ENCODE assay signal across 9 mouse cellular contexts in genomic region chr11:77442186-77443170, GRCm38 (mm10). TPM values are rescaled to one million over a fixed set of nuclear protein-coding genes. Genes with fewer than 3 reads are reported as not detected.
DNase-seq lines count a peak whose midpoint lies in the region; ATAC-seq and TF ChIP-seq lines count a peak whose summit lies in the region.
"Had no signal": no experiment of that assay in that cellular context is flagged by ENCODE, and none has a peak within 500 bp of the region (broad histone marks: within the 10 kb centered on the region; RNA-seq: fewer than 3 reads in every experiment).

No protein-coding gene starts in this region.

- no peak for ATAC-seq in heart, embryonic 16.5 days (replicated peaks; ENCODE audit: extremely low read depth, insufficient read depth, low FRiP score)
- ATAC-seq in lung, postnatal 0 days: peak; percentile 73

- no peak overlapping the region for H3K4me2 ChIP-seq in heart, embryonic 16.5 days (ENCODE audit: low read depth, low read length)
- 0 out of 2 replicates have a peak overlapping the region, but pooled peaks have one; percentile 6 for H3K4me2 ChIP-seq in lung, postnatal 0 days (replicated peaks; ENCODE audit: low read depth, low read length)

- H3K27ac ChIP-seq in bone marrow macrophage, adult 2 months (ENCODE audit: insufficient read depth, low read depth, low read length): peak overlapping the region; percentile 97
- H3K27ac ChIP-seq in heart, embryonic 16.5 days (ENCODE audit: low read length): peak overlapping the region; percentile 65
- H3K27ac ChIP-seq in lung, postnatal 0 days (ENCODE audit: low read length): peak overlapping the region; percentile 90
- H3K27ac ChIP-seq: liver, embryonic 14.5 days had no signal

- H3K9me3 ChIP-seq in heart, embryonic 16.5 days (replicated peaks; ENCODE audit: control insufficient read depth, low read length): no peaks in the 10 kb centered on the region
- no peaks in the 10 kb centered on the region for H3K9me3 ChIP-seq in lung, postnatal 0 days (ENCODE audit: low read length)

- peaks cover 57% of the 10 kb centered on the region for H3K4me1 ChIP-seq in bone marrow macrophage, adult 2 months (ENCODE audit: control insufficient read depth, insufficient read depth, low read length)
- H3K4me1 ChIP-seq in heart, embryonic 16.5 days (ENCODE audit: control insufficient read depth, insufficient read depth, low read length): peaks cover 44% of the 10 kb centered on the region
- peaks cover 18% of the 10 kb centered on the region; the same call in 1 of the 2 replicates for H3K4me1 ChIP-seq in lung, postnatal 0 days (ENCODE audit: insufficient read depth, low read depth, low read length)

- peak; percentile 48 to 49 for DNase-seq in cerebellum, postnatal 10 days
- no peak for DNase-seq in cerebellum, postnatal 14 days
- peak; percentile 94 for DNase-seq in lung, postnatal 0 days (ENCODE audit: low spot score)
- DNase-seq in cerebellum, adult 9-10 months: no peak
- DNase-seq in MN1 (ENCODE audit: low spot score): no peak
- no peak for DNase-seq in left cerebral cortex, postnatal 4 days

- intact Hi-C loops in left cerebral cortex, postnatal 4 days (cut with DNase I): loop anchor here (10.0 kb wide), 2 partner anchors 128 to 228 kb away; partner anchors contain the start of gene Ssh2

- TF ChIP-seq EP300 in lung, postnatal 0 days (IDR thresholded peaks at IDR 0.05): peak; percentile 94

- TF ChIP-seq CTCF in bone marrow macrophage, adult 2 months (IDR thresholded peaks at IDR 0.05; ENCODE audit: low read depth, low read length): no peak
- no peak for TF ChIP-seq CTCF in lung, postnatal 0 days (IDR thresholded peaks at IDR 0.05)

- H3K27me3 ChIP-seq in heart, embryonic 16.5 days (ENCODE audit: control insufficient read depth, insufficient read depth, low read length): no peaks in the 10 kb centered on the region
- H3K27me3 ChIP-seq in lung, postnatal 0 days (replicated peaks; ENCODE audit: insufficient read depth, low read length): no peaks in the 10 kb centered on the region

- peaks cover 23% of the 10 kb centered on the region; the same call in 1 of the 2 replicates for H3K36me3 ChIP-seq in heart, embryonic 16.5 days (ENCODE audit: control insufficient read depth, insufficient read depth)
- peaks cover 14% of the 10 kb centered on the region; the same call in 1 of the 2 replicates for H3K36me3 ChIP-seq in lung, postnatal 0 days (ENCODE audit: insufficient read depth, low read length)

- H3K9ac ChIP-seq in heart, embryonic 16.5 days (ENCODE audit: low read length): no peak overlapping the region
- no peak overlapping the region for H3K9ac ChIP-seq in lung, postnatal 0 days (replicated peaks; ENCODE audit: low read depth)
- H3K9ac ChIP-seq: liver, embryonic 14.5 days had no signal

- 58% methylated on average over 7 of the region's 7 CpGs for WGBS in heart, embryonic 16.5 days
- WGBS in lung, postnatal 0 days: 21% methylated on average over 7 of the region's 7 CpGs

- no peak for TF ChIP-seq POLR2A in bone marrow macrophage, adult 2 months (IDR thresholded peaks at IDR 0.05; ENCODE audit: borderline replicate concordance, low read depth, low read length)

- peak overlapping the region; percentile 38 for H3K4me3 ChIP-seq in bone marrow macrophage, adult 2 months (ENCODE audit: insufficient read depth, low read length)
- H3K4me3 ChIP-seq in heart, embryonic 16.5 days (ENCODE audit: low read length): no peak overlapping the region
- no peak overlapping the region for H3K4me3 ChIP-seq in lung, postnatal 0 days (ENCODE audit: low read depth, low read length)

RNA-seq across cellular contexts. Expression of gene Coro6, which starts 19.7 kb away (rescaled TPM):
- not detected in 2 replicates for polyA plus RNA-seq in bone marrow macrophage, adult 2 months (2012; ENCODE audit: insufficient read depth, insufficient read length, missing spikeins)
- 42.5 and 47.4 TPM in 2 replicates for polyA plus RNA-seq in heart, embryonic 16.5 days (2015; fragmentation: Nextera tagmentation; extraction: Ambion mirVana)
- polyA plus RNA-seq in lung, postnatal 0 days (2015; fragmentation: Nextera tagmentation; extraction: Ambion mirVana): 0.26 and 0.45 TPM in 2 replicates
- total RNA-seq in left cerebral cortex, postnatal 4 days (2021): 1 to 10 TPM; 2.2 to 3.7 TPM

RNA-seq across cellular contexts. Expression of gene Ankrd13b, which starts 47.0 kb away (rescaled TPM):
- 5.0 and 5.1 TPM in 2 replicates for polyA plus RNA-seq in bone marrow macrophage, adult 2 months (2012; ENCODE audit: insufficient read depth, insufficient read length, missing spikeins)
- polyA plus RNA-seq in heart, embryonic 16.5 days (2015; fragmentation: Nextera tagmentation; extraction: Ambion mirVana): 2.0 and 3.7 TPM in 2 replicates
- polyA plus RNA-seq in lung, postnatal 0 days (2015; fragmentation: Nextera tagmentation; extraction: Ambion mirVana): 1.9 and 2.2 TPM in 2 replicates
- 100 to 1,000 TPM; 216 to 217 TPM for total RNA-seq in left cerebral cortex, postnatal 4 days (2021)

RNA-seq across cellular contexts. Expression of gene Git1, which starts 50.9 kb away (rescaled TPM):
- 29.4 and 34.0 TPM in 2 replicates for polyA plus RNA-seq in bone marrow macrophage, adult 2 months (2012; ENCODE audit: insufficient read depth, insufficient read length, missing spikeins)
- 7.5 and 7.7 TPM in 2 replicates for polyA plus RNA-seq in heart, embryonic 16.5 days (2015; fragmentation: Nextera tagmentation; extraction: Ambion mirVana)
- polyA plus RNA-seq in lung, postnatal 0 days (2015; fragmentation: Nextera tagmentation; extraction: Ambion mirVana): 12.3 and 12.6 TPM in 2 replicates
- 100 to 1,000 TPM; 150 to 151 TPM for total RNA-seq in left cerebral cortex, postnatal 4 days (2021)

Comparison
In these comparisons a context has a peak if more than half of its experiments do, and no peak if none do; other contexts are left out.
1. DNase-seq: peak in cerebellum, postnatal 10 days (2 of 2) and lung, postnatal 0 days (single experiment); none in cerebellum, postnatal 14 days (0 of 2), cerebellum, adult 9-10 months (single experiment), MN1 (single experiment) and left cerebral cortex, postnatal 4 days (single experiment).
2. RNA of gene Coro6, which starts 19.7 kb away (polyA plus RNA-seq): 42.5 to 47.4 TPM in heart, embryonic 16.5 days; 0.26 to 0.45 TPM in lung, postnatal 0 days and not detected in bone marrow macrophage, adult 2 months; every median in the first group is over 10 times any median in the second.
3. Peak in every context shown above with its lines, with median percentiles within 50 percentile points of each other: H3K27ac ChIP-seq.